Mouse (Mus musculus): Measurements from ENCODE around the gene Rap1gap2. TPM values are rescaled to one million over a fixed set of nuclear protein-coding genes. Genes with fewer than 3 reads are reported as not detected.

Gene Rap1gap2
- polyA plus RNA-seq, 1 experiment from 2014 or later, result 7.9 TPM

DNA sequence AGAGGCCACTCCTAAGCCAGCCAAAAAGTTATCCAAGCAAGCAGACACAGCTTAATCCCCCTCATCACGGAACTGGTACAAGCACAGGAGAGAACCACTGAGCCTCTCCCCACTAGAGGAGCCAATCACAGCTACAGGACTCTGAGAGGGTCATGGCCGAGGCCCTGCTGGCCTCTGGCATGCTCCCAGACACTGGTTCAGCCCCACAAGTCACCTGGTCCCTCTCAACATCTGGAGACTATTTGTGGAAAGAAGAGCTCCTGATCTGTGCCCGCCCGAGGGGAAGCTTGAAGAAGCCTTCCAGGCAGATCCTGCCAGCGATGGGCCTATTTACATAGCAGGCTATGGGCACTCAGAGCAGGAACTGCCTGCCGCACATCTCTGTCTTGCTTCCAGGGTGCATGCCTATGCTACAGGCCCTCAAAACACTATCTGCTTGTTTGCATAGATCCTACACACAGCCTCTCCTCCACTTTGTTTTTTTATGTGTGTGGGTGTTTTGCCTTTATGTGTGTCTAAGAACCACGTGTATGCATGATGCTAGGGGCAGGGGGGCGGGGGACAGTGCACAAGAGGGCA is 111.1 kb downstream of the Rap1gap2 start:
- no peak for ATAC-seq

DNA sequence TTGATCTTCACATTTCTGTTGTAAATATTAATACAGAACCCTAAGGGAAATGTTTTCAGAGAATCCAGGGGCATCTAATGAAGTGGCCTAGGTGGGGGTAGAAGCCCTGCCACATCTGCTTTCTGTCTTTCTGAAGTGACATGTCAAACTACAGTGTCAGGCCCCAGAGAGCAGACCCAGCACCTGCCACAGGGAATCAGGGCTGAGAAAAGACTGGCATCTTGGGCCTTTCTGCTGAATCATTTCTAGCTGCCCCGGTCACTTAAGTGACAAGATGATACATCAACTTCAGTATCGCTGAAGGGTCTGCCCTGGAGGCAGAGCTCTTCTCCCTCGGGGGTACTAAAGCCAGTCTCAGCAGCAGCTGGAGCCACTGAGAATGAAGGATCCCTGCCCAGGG is 111.7 kb downstream of the Rap1gap2 start:
- no peak for TF ChIP-seq CTCF (IDR thresholded peaks at IDR 0.05; ENCODE audit: low read depth)
- no peaks in the 10 kb centered on the region for H3K4me1 ChIP-seq (replicated peaks; ENCODE audit: control insufficient read depth, insufficient read depth, low read length)
- no peak overlapping the region for H3K4me3 ChIP-seq (ENCODE audit: low read depth, low read length)
- ATAC-seq, result no peak
- 56% methylated on average over 3 of the region's 3 CpGs for WGBS
- no peaks in the 10 kb centered on the region for H3K27me3 ChIP-seq (replicated peaks; ENCODE audit: control insufficient read depth, insufficient read depth, low read length)
- no peaks in the 10 kb centered on the region for H3K36me3 ChIP-seq (ENCODE audit: control insufficient read depth, insufficient read depth)
- no peak overlapping the region for H3K9ac ChIP-seq (ENCODE audit: low read depth, low read length)
- H3K9me3 ChIP-seq (ENCODE audit: control insufficient read depth), result no peaks in the 10 kb centered on the region
- no peak overlapping the region for H3K4me2 ChIP-seq (replicated peaks; ENCODE audit: low read depth)
- no peak overlapping the region for H3K27ac ChIP-seq (ENCODE audit: low read depth, low read length)

More for the DNA sequence above, 111.1 kb downstream of the Rap1gap2 start:
- TF ChIP-seq CTCF (IDR thresholded peaks at IDR 0.05; ENCODE audit: low read depth), result no peak
- no peak overlapping the region for H3K27ac ChIP-seq (ENCODE audit: low read depth, low read length)
- H3K9ac ChIP-seq (ENCODE audit: low read depth, low read length), result no peak overlapping the region
- 58% methylated on average over 8 of the region's 8 CpGs for WGBS
- no peaks in the 10 kb centered on the region for H3K36me3 ChIP-seq (ENCODE audit: control insufficient read depth, insufficient read depth)
- H3K9me3 ChIP-seq (ENCODE audit: control insufficient read depth), result no peaks in the 10 kb centered on the region
- no peaks in the 10 kb centered on the region for H3K27me3 ChIP-seq (replicated peaks; ENCODE audit: control insufficient read depth, insufficient read depth, low read length)
- no peaks in the 10 kb centered on the region for H3K4me1 ChIP-seq (replicated peaks; ENCODE audit: control insufficient read depth, insufficient read depth, low read length)
- H3K4me2 ChIP-seq (replicated peaks; ENCODE audit: low read depth), result no peak overlapping the region
- no peak overlapping the region for H3K4me3 ChIP-seq (ENCODE audit: low read depth, low read length)

DNA sequence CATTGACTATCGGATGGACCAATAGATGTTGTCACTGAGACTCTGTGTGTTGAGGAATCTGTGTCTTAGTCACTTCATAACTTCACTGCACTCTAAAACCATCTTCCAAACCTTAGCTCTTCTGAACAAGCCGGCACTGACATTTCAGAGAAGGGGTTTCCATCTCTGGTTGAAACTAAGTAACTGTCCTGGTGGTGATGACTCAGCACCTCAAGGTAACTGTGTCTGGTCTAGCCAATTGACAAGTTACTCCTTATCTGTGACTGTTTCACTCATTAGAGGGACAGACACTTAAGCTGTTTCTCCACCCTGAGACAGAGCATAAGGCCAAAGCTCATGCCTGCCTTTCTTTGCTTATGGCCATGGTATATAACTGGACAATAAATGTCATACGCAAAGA is 114.1 kb downstream of the Rap1gap2 start:
- Histone ChIP-seq H3K4me1 (replicated peaks; ENCODE audit: control insufficient read depth, insufficient read depth, low read length) (peaks cover 7% of the 10 kb centered on the region), H3K4me2 (replicated peaks; ENCODE audit: low read depth) (no peak overlapping the region), H3K9me3 (ENCODE audit: control insufficient read depth) (no peaks in the 10 kb centered on the region), H3K27ac (ENCODE audit: low read depth, low read length) (no peak overlapping the region), H3K27me3 (replicated peaks; ENCODE audit: control insufficient read depth, insufficient read depth, low read length) (no peaks in the 10 kb centered on the region), H3K9ac (ENCODE audit: low read depth, low read length) (no peak overlapping the region), H3K36me3 (ENCODE audit: control insufficient read depth, insufficient read depth) (no peaks in the 10 kb centered on the region), H3K4me3 (ENCODE audit: low read depth, low read length) (no peak overlapping the region)
- WGBS, result 81% methylated on average over 3 of the region's 3 CpGs
- ATAC-seq, result peak; percentile 58
- TF ChIP-seq CTCF (IDR thresholded peaks at IDR 0.05; ENCODE audit: low read depth), result no peak

DNA sequence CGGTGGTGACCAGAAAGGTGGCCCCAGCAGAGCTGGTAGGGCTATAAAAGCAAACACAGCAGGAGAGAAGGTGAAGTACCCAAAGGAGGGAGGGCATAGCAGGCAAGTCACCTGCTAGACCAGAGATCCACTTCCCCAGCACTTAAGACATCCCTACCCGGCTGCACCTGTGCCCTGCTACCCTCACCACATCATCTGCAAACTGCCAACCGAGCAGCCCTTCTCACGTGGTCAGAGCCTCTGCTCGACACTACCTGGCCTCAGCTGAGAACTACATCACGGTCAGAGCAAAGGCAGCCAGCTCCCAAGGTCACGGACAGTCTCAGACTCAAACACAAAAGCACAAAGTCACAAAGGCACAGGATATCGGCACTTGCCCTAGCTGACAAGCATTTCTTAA is 116.8 kb downstream of the Rap1gap2 start:
- 0 out of 2 replicates have a peak overlapping the region, but pooled peaks have one; percentile 46 for H3K27ac ChIP-seq (ENCODE audit: low read depth, low read length)

DNA sequence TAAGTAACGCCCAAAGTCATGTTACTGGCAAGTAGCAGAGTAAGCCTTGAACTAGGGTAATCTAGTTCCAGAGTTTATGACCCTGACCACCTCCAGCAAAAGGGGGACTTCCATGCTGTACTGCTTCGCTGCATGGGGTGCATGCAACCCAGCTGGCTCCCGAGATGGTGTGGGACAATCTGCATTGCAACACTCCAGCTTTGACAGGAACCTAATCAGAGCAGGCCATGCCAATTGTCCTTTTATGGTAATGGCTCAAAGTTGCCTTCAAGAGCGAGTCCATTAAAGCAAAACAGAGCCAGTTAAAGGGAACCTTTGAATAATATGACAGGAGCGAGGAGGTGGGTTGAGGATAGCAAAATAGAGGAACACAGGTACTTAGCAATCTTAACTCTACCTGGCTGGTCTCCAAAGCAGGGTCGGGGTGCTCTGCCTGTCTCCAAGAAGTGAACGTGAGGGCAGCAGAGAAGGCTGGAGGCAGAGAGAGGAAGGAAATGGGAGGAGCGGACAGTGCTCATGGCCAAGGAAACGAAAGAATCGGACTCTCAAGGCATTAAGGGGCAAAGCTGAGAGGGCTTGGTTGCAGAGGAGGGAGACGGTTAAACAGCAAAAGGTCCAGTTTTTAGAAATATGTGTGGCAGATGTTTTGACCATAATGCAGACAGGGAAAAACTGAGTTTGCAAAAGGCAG is 117.4 kb downstream of the Rap1gap2 start:
- peaks cover 13% of the 10 kb centered on the region for H3K4me1 ChIP-seq (replicated peaks; ENCODE audit: control insufficient read depth, insufficient read depth, low read length)
- H3K4me3 ChIP-seq (ENCODE audit: low read depth, low read length), result no peak overlapping the region
- peak overlapping the region; percentile 44 for H3K4me2 ChIP-seq (replicated peaks; ENCODE audit: low read depth)
- 37% methylated on average over 11 of the region's 11 CpGs for WGBS
- no peak overlapping the region; the same call in 1 of the 2 replicates for H3K9ac ChIP-seq (ENCODE audit: low read depth, low read length)
- H3K9me3 ChIP-seq (ENCODE audit: control insufficient read depth), result no peaks in the 10 kb centered on the region
- no peak for TF ChIP-seq CTCF (IDR thresholded peaks at IDR 0.05; ENCODE audit: low read depth)
- peak overlapping the region; percentile 46; the same call in 1 of the 2 replicates for H3K27ac ChIP-seq (ENCODE audit: low read depth, low read length)
- ATAC-seq, result no peak
- no peaks in the 10 kb centered on the region for H3K36me3 ChIP-seq (ENCODE audit: control insufficient read depth, insufficient read depth)
- no peaks in the 10 kb centered on the region for H3K27me3 ChIP-seq (replicated peaks; ENCODE audit: control insufficient read depth, insufficient read depth, low read length)

More for the DNA sequence above, 116.8 kb downstream of the Rap1gap2 start:
- Histone ChIP-seq H3K4me2 (replicated peaks; ENCODE audit: low read depth) (peak overlapping the region; percentile 44), H3K4me1 (replicated peaks; ENCODE audit: control insufficient read depth, insufficient read depth, low read length) (peaks cover 7% of the 10 kb centered on the region), H3K4me3 (ENCODE audit: low read depth, low read length) (no peak overlapping the region), H3K9me3 (ENCODE audit: control insufficient read depth) (no peaks in the 10 kb centered on the region), H3K27me3 (replicated peaks; ENCODE audit: control insufficient read depth, insufficient read depth, low read length) (no peaks in the 10 kb centered on the region), H3K36me3 (ENCODE audit: control insufficient read depth, insufficient read depth) (no peaks in the 10 kb centered on the region), H3K9ac (ENCODE audit: low read depth, low read length) (no peak overlapping the region; the same call in 1 of the 2 replicates)
- TF ChIP-seq CTCF (IDR thresholded peaks at IDR 0.05; ENCODE audit: low read depth), result no peak
- 26% methylated on average over 8 of the region's 8 CpGs for WGBS
- no peak for ATAC-seq

DNA sequence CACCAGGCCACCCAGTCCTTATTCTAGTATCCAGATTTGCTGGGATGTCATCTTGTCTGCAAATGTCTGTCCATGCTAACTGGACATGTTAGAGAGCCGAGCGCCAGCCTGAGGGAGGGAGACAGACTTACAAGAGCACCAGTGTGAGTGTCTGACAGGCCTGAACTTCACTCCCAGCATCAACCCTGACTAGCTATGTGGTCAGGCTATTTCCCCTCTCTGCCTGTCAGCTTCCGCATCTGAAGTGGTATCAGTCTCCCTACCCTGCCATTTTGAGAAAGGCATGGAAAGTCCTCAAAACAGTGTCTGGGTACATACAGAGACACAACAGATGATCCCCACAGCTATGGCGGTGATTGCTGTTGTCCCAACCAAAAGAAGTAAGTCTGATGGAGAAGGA is 119.6 kb downstream of the Rap1gap2 start:
- no peak for TF ChIP-seq CTCF (IDR thresholded peaks at IDR 0.05; ENCODE audit: low read depth)
- H3K4me1 ChIP-seq (replicated peaks; ENCODE audit: control insufficient read depth, insufficient read depth, low read length), result peaks cover 14% of the 10 kb centered on the region
- no peak overlapping the region for H3K4me3 ChIP-seq (ENCODE audit: low read depth, low read length)
- no peaks in the 10 kb centered on the region for H3K36me3 ChIP-seq (ENCODE audit: control insufficient read depth, insufficient read depth)
- no peak overlapping the region for H3K27ac ChIP-seq (ENCODE audit: low read depth, low read length)
- H3K9ac ChIP-seq (ENCODE audit: low read depth, low read length), result no peak overlapping the region
- 87% methylated on average over 4 of the region's 4 CpGs for WGBS
- H3K27me3 ChIP-seq (replicated peaks; ENCODE audit: control insufficient read depth, insufficient read depth, low read length), result no peaks in the 10 kb centered on the region
- no peak for ATAC-seq
- no peaks in the 10 kb centered on the region for H3K9me3 ChIP-seq (ENCODE audit: control insufficient read depth)
- no peak overlapping the region for H3K4me2 ChIP-seq (replicated peaks; ENCODE audit: low read depth)

All from intestine, postnatal 0 days (tissue).